Mouse (Mus musculus) CH12.LX (cell line): Measurements from ENCODE around the gene Lix1. TPM values are rescaled to one million over a fixed set of nuclear protein-coding genes. Genes with fewer than 3 reads are reported as not detected.

Source experiments
- DNase-seq: peaks from one replicate; pipeline ENCODE4 v3.0.0-alpha.2; 2013; ENCODE audit errors: extremely low read depth
- H3K27ac ChIP-seq: 2 replicates; pipeline ENCODE4 v1.5.1; 2012; ENCODE audit warnings: low read depth, mild to moderate bottlenecking, control low read depth, moderate library complexity; ENCODE audit not compliant: insufficient read depth
- H3K27me3 ChIP-seq: replicated peaks from 2 replicates; pipeline ENCODE3; 2012; ENCODE audit warnings: inconsistent platforms
- H3K36me3 ChIP-seq, 2 experiments: replicated peaks in 1 of 2; 2 replicates each; pipeline versions ENCODE3 to v1.6.1; 2012; ENCODE audit warnings: inconsistent platforms in 1 of 2, low read length in 1 of 2, mild to moderate bottlenecking in 1 of 2, mixed read lengths in 1 of 2, moderate library complexity in 1 of 2; ENCODE audit not compliant: control insufficient read depth in 1 of 2, insufficient read depth in 1 of 2
- H3K4me1 ChIP-seq, 2 experiments: 2 replicates each; pipeline ENCODE4 v1.6.1; 2012; ENCODE audit warnings: inconsistent platforms in 1 of 2, moderate library complexity in 1 of 2; ENCODE audit not compliant: insufficient read depth in 2 of 2, control insufficient read depth in 1 of 2
- H3K4me2 ChIP-seq: 2 replicates; pipeline ENCODE4 v1.6.1; 2012; ENCODE audit warnings: low read depth, mild to moderate bottlenecking, control low read depth; ENCODE audit not compliant: poor library complexity, insufficient read depth, severe bottlenecking
- H3K4me3 ChIP-seq, 3 experiments: fragments of 150-350 bp in 1 of 3; sonication (generic) in 1 of 3; replicated peaks in 1 of 3; 2 replicates each; pipeline versions ENCODE3 to v1.5.1; 2011 to 2012; ENCODE audit warnings: low read depth in 2 of 3, low read length in 2 of 3, mild to moderate bottlenecking in 2 of 3, moderate library complexity in 2 of 3, control low read depth in 1 of 3, improper control_type of control experiment in 1 of 3, inconsistent platforms in 1 of 3, mixed read lengths in 1 of 3; ENCODE audit not compliant: poor library complexity in 1 of 3
- H3K79me2 ChIP-seq: replicated peaks from 2 replicates; pipeline ENCODE4 v1.6.1; 2012; ENCODE audit warnings: mild to moderate bottlenecking, moderate library complexity; ENCODE audit not compliant: control insufficient read depth, poor library complexity, insufficient read depth, severe bottlenecking; ENCODE audit errors: extremely low read depth
- H3K9ac ChIP-seq: 2 replicates; pipeline ENCODE4 v1.6.1; 2012; ENCODE audit warnings: low read depth, mild to moderate bottlenecking, control low read depth, moderate library complexity; ENCODE audit not compliant: insufficient read depth
- H3K9me3 ChIP-seq: replicated peaks from 2 replicates; pipeline ENCODE3; 2012; ENCODE audit warnings: low read length, inconsistent platforms, mixed read lengths
- BHLHE40 ChIP-seq: IDR thresholded peaks from 2 replicates; pipeline ENCODE4 v1.6.1; 2011; ENCODE audit warnings: mild to moderate bottlenecking, low read depth, low read length, improper control_type of control experiment
- CHD2 ChIP-seq: IDR thresholded peaks from 2 replicates; pipeline ENCODE4 v1.6.1; 2011; ENCODE audit warnings: low read length, improper control_type of control experiment
- E2F4 ChIP-seq: IDR thresholded peaks from 2 replicates; pipeline ENCODE4 v1.6.1; 2011; ENCODE audit warnings: low read depth, low read length, improper control_type of control experiment; ENCODE audit not compliant: insufficient replicate concordance
- ELF1 ChIP-seq: IDR thresholded peaks from 2 replicates; pipeline ENCODE4 v1.6.1; 2014; ENCODE audit warnings: low read depth, mild to moderate bottlenecking, inconsistent platforms, low read length, improper control_type of control experiment
- ETS1 ChIP-seq: conservative IDR thresholded peaks from 2 replicates; pipeline ENCODE4 v1.6.1; 2012; ENCODE audit warnings: low read depth, mild to moderate bottlenecking, inconsistent platforms, low read length, improper control_type of control experiment, moderate library complexity
- GABPA ChIP-seq: IDR thresholded peaks from 2 replicates; pipeline ENCODE4 v1.6.1; 2012; ENCODE audit warnings: low read depth, low read length, improper control_type of control experiment, inconsistent platforms; ENCODE audit not compliant: insufficient replicate concordance
- JUN ChIP-seq: IDR thresholded peaks from 2 replicates; pipeline ENCODE4 v1.6.1; 2011; ENCODE audit warnings: low read depth, mild to moderate bottlenecking, low read length, improper control_type of control experiment, moderate library complexity; ENCODE audit not compliant: insufficient read depth
- JUND ChIP-seq: conservative IDR thresholded peaks from 2 replicates; pipeline ENCODE4 v1.6.1; 2011; ENCODE audit warnings: low read depth, low read length, improper control_type of control experiment
- MXI1 ChIP-seq: IDR thresholded peaks from 2 replicates; pipeline ENCODE4 v1.6.1; 2011; ENCODE audit warnings: mild to moderate bottlenecking, low read depth, low read length, improper control_type of control experiment
- MYC ChIP-seq: IDR thresholded peaks from 2 replicates; pipeline ENCODE4 v1.6.1; 2011; ENCODE audit warnings: low read depth, mild to moderate bottlenecking, improper control_type of control experiment, low read length
- NELFE ChIP-seq: IDR thresholded peaks from 2 replicates; pipeline ENCODE4 v1.6.1; 2011; ENCODE audit warnings: low read depth, low read length, improper control_type of control experiment
- NRF1 ChIP-seq: IDR thresholded peaks from 2 replicates; pipeline ENCODE4 v1.6.1; 2014; ENCODE audit warnings: low read depth, mild to moderate bottlenecking, inconsistent platforms, low read length, improper control_type of control experiment, moderate library complexity
- POLR2A ChIP-seq: IDR thresholded peaks from 2 replicates; pipeline ENCODE4 v1.6.1; 2011; ENCODE audit warnings: low read depth, mild to moderate bottlenecking, improper control_type of control experiment, low read length
- POLR2AphosphoS2 ChIP-seq: IDR thresholded peaks from 2 replicates; pipeline ENCODE4 v1.6.1; 2011; ENCODE audit warnings: low read depth, low read length, improper control_type of control experiment
- RCOR1 ChIP-seq: conservative IDR thresholded peaks from 2 replicates; pipeline ENCODE4 v1.6.1; 2012; ENCODE audit warnings: low read depth, mild to moderate bottlenecking, inconsistent platforms, low read length, improper control_type of control experiment
- TBP ChIP-seq: conservative IDR thresholded peaks from 2 replicates; pipeline ENCODE4 v1.6.1; 2011; ENCODE audit warnings: low read depth, low read length, improper control_type of control experiment
- TCF12 ChIP-seq: IDR thresholded peaks from 2 replicates; pipeline ENCODE4 v1.6.1; 2014; ENCODE audit warnings: low read depth, mild to moderate bottlenecking, inconsistent platforms, low read length, improper control_type of control experiment
- USF1 ChIP-seq: IDR thresholded peaks from 2 replicates; pipeline ENCODE4 v1.6.1; 2014; ENCODE audit warnings: low read depth, mild to moderate bottlenecking, inconsistent platforms, low read length, improper control_type of control experiment
- USF2 ChIP-seq: conservative IDR thresholded peaks from 2 replicates; pipeline ENCODE4 v1.6.1; 2011; ENCODE audit warnings: low read depth, low read length, improper control_type of control experiment
- ZC3H11A ChIP-seq: IDR thresholded peaks from 2 replicates; pipeline ENCODE4 v1.6.1; 2012; ENCODE audit warnings: low read depth, mild to moderate bottlenecking, inconsistent platforms, low read length, improper control_type of control experiment
- ZMIZ1 ChIP-seq: IDR thresholded peaks from 2 replicates; pipeline ENCODE4 v1.6.1; 2012; ENCODE audit warnings: low read depth, mild to moderate bottlenecking, inconsistent platforms, low read length, improper control_type of control experiment
- dilution Hi-C: fragments of 300-500 bp; cut with MboI; formaldehyde crosslinking; loops from 2 replicates; pipeline ENCODE4 v1.14.3; 2020; ENCODE audit warnings: low sequenced_read_pairs; ENCODE audit not compliant: extremely low pct_unique_long_range_greater_than_20kb, extremely low pct_ligation_motif_present
- in situ Hi-C: fragments of 300-500 bp; cut with MboI; formaldehyde crosslinking; loops from 3 replicates; pipeline ENCODE4 v1.14.3; 2019; ENCODE audit warnings: low sequenced_read_pairs, low pct_ligation_motif_present, low pct_unique_long_range_greater_than_20kb, mixed read lengths
- polyA plus RNA-seq: library from polyadenylated mRNA; unstranded; fragments of >175 nt; gene quantifications from 2 replicates; pipeline ENCODE4 v1.2.1, GENCODE M21; 2012; ENCODE audit warnings: low read depth; ENCODE audit not compliant: insufficient read length
- total RNA-seq, 2 experiments: library from RNA; depleted of rRNA; stranded (reverse); fragments of 300-350 nt in 1 of 2; fragments of >200 nt in 1 of 2; gene quantifications; 2 replicates each; pipeline ENCODE4 v1.2.3; 2012 to 2014

Gene Lix1
- total and polyA plus RNA-seq, 3 experiments, result 0.49 to 1.4 (median 1.0) TPM

DNA sequence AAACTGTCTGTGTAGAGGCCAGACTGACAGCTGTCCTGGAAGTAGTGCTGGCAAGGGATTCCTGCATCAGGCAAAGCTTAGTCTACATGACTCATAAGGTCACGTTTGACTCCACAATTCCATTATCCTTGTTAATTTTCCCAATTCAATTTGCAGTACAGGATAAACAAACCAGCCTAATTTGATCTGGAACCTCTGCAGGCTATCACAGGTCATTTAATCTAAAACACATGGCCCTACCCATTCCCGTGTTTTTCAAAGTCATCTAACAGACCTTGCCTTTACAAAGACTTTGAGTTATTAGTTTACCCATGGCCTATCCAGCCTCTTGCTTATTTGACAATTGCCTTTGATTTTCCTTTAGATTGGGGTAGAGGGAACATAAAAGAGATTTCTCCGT is 23.4 kb downstream of the Lix1 start:
- TF ChIP-seq ZMIZ1, result no peak
- peaks cover 2 to 21% of the 10 kb centered on the region in 2 experiments; a peak in 3 of 4 replicates for H3K4me1 ChIP-seq

DNA sequence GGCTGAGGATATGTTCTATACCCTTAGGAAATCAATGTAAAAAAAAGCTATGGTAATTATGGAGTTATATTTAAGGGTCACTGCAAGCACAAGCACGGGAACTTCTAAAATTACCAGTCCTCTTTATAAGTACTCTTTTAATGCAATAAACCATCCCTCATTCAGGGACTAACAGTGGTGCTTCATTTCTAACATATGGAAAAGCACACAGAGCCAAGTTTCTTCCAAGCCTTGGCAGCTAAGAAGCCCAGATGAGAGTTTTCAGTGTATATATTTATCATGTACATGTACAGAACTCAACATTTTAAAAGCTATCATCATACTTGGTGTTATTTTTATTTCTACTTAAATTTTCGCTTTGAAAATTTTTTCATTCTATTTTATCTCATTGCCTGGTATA is 26.4 kb downstream of the Lix1 start:
- Histone ChIP-seq H3K27ac (no peak overlapping the region), H3K9ac (no peak overlapping the region), H3K4me1 (peaks cover 2 to 24% of the 10 kb centered on the region in 2 experiments; a peak in 3 of 4 replicates), H3K9me3 (peaks cover 4% of the 10 kb centered on the region)
- dilution Hi-C loops (no loop called here), in situ Hi-C loops (no loop called here)
- TF ChIP-seq E2F4 (no peak), ZMIZ1 (no peak), TCF12 (no peak), JUND (no peak), TBP (no peak), MXI1 (no peak), POLR2A (no peak), BHLHE40 (no peak), ETS1 (no peak), ZC3H11A (no peak), ELF1 (no peak), GABPA (no peak), JUN (no peak), USF2 (no peak), USF1 (no peak)
- TF ChIP-seq, all 38 proteins: peak for 0
- no peaks in the 10 kb centered on the region for H3K79me2 ChIP-seq
- no peak overlapping the region for H3K4me2 ChIP-seq
- H3K27me3 ChIP-seq, result no peaks in the 10 kb centered on the region
- no peak for DNase-seq
- no peaks in the 10 kb centered on the region for H3K36me3 ChIP-seq
- H3K4me3 ChIP-seq, result no peak overlapping the region

More for the DNA sequence above, 23.4 kb downstream of the Lix1 start:
- H3K4me3 ChIP-seq, result no peak overlapping the region
- dilution Hi-C loops, result no loop called here
- no peak overlapping the region; the same call in 1 of the 2 replicates for H3K27ac ChIP-seq
- H3K36me3 ChIP-seq, result no peaks in the 10 kb centered on the region
- DNase-seq, result no peak
- H3K9ac ChIP-seq, result no peak overlapping the region
- H3K27me3 ChIP-seq, result no peaks in the 10 kb centered on the region
- H3K9me3 ChIP-seq, result peaks cover 2% of the 10 kb centered on the region
- no peaks in the 10 kb centered on the region for H3K79me2 ChIP-seq
- H3K4me2 ChIP-seq, result no peak overlapping the region
- in situ Hi-C loops, result no loop called here

- no peak for TF ChIP-seq USF1
- no peak for TF ChIP-seq NELFE
- TF ChIP-seq POLR2AphosphoS2, result no peak
- no peak for TF ChIP-seq ZMIZ1
- TF ChIP-seq RCOR1, result no peak
- no peak for TF ChIP-seq NRF1
- no peak for TF ChIP-seq BHLHE40
- TF ChIP-seq MYC, result no peak
- TF ChIP-seq CHD2, result no peak
- no peak overlapping the region for H3K4me3 ChIP-seq
- H3K27me3 ChIP-seq, result no peaks in the 10 kb centered on the region
- H3K36me3 ChIP-seq, result no peaks in the 10 kb centered on the region
- peaks cover 0 to 5% of the 10 kb centered on the region in 2 experiments; a peak in 2 of 4 replicates for H3K4me1 ChIP-seq
- no peaks in the 10 kb centered on the region for H3K79me2 ChIP-seq
- no peak overlapping the region for H3K27ac ChIP-seq
- dilution Hi-C loops, result no loop called here
- no peak overlapping the region for H3K9ac ChIP-seq
- H3K4me2 ChIP-seq, result no peak overlapping the region
- in situ Hi-C loops, result no loop called here
- DNase-seq, result no peak
- H3K9me3 ChIP-seq, result peaks cover 4% of the 10 kb centered on the region
These were observed 31.2 kb downstream of the Lix1 start for GRCm38 (mm10) chr17:17433679-17434078.
